Mouse (Mus musculus): ENCODE data around the gene Gm20388.

DNA sequence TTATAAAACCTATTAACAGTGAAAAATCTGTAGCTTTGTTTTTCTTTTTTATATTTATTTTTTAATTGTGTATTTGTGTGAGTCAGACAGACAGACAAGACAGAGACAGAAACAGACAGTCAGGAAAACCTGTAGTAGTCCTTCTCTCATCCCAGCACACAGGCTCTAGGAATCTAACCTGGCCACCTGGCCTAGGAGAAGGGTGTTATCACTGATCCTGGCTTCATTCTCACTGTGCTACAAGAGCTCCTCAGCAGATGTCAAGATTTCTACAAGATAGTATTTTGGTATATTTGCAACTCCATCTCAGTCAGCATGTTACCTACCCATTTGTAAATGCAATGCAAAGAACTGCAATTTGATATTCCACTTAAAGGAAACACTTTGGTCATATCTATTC lies 3100.7 kb downstream of the Gm20388 start:
- TF ChIP-seq CTCF (IDR thresholded peaks at IDR 0.05; ENCODE audit: insufficient read depth, low read depth, low read length), result no peak
- TF ChIP-seq POLR2A (IDR thresholded peaks at IDR 0.05; ENCODE audit: insufficient read depth, low read depth, low read length), result no peak

Data from olfactory bulb, adult 2 months (tissue).